Mouse (Mus musculus) thymus, adult 2 months (tissue): ENCODE data around the gene Car5b. TPM values are rescaled to one million over a fixed set of nuclear protein-coding genes. Genes with fewer than 3 reads are reported as not detected.

Source experiments
- DNase-seq: peaks from one replicate; pipeline ENCODE4 v3.0.0; 2021
- H3K27ac ChIP-seq: fragments of 200-500 bp; 2 replicates; pipeline ENCODE4 v1.5.1; 2012; ENCODE audit warnings: low read length, control low read depth; ENCODE audit not compliant: control insufficient read depth, insufficient read depth
- H3K27me3 ChIP-seq: fragments of 200-500 bp; 2 replicates; pipeline ENCODE4 v1.6.1; 2012; ENCODE audit warnings: mild to moderate bottlenecking, low read length, moderate library complexity, mixed read lengths; ENCODE audit not compliant: control insufficient read depth, insufficient read depth
- H3K36me3 ChIP-seq: fragments of 200-500 bp; 2 replicates; pipeline ENCODE4 v1.6.1; 2012; ENCODE audit warnings: mild to moderate bottlenecking, low read length, moderate library complexity; ENCODE audit not compliant: control insufficient read depth, insufficient read depth
- H3K4me1 ChIP-seq: fragments of 200-500 bp; replicated peaks from 2 replicates; pipeline ENCODE4 v1.6.1; 2012; ENCODE audit warnings: low read length; ENCODE audit not compliant: control insufficient read depth, insufficient read depth
- H3K4me3 ChIP-seq: fragments of 200-500 bp; 2 replicates; pipeline ENCODE4 v1.5.1; 2012; ENCODE audit warnings: mild to moderate bottlenecking, low read length, control low read depth, moderate library complexity; ENCODE audit not compliant: control insufficient read depth, insufficient read depth
- CTCF ChIP-seq: fragments of 200-500 bp; IDR thresholded peaks from 2 replicates; pipeline ENCODE4 v1.5.1; 2012; ENCODE audit warnings: mild to moderate bottlenecking, control low read depth, low read length, moderate library complexity, borderline replicate concordance; ENCODE audit not compliant: control insufficient read depth, poor library complexity, insufficient read depth; ENCODE audit errors: extremely low read depth
- POLR2A ChIP-seq: fragments of 200-500 bp; IDR thresholded peaks from 2 replicates; pipeline ENCODE4 v1.6.1; 2012; ENCODE audit warnings: mild to moderate bottlenecking, low read length, control low read depth, moderate library complexity; ENCODE audit not compliant: control insufficient read depth, poor library complexity, insufficient read depth; ENCODE audit errors: extremely low read depth
- WGBS: fragments of 180-500 bp; shearing (Covaris S2); methylation state at CpG from one replicate; pipeline ENCODE4 v1.1.7; 2018; 5-methylcytosine and 5-hydroxymethylcytosine counted together
- polyA plus RNA-seq: library from polyadenylated mRNA; depleted of rRNA; stranded (reverse); fragments of >200 nt; gene quantifications from 2 replicates; pipeline ENCODE4 v1.2.3, GENCODE M21; 2012

Gene Car5b
- polyA plus RNA-seq, 1 experiment: 2.7 TPM

GRCm38 (mm10) chrX:164015636-164016035 lies 12.2 kb downstream of the Car5b start:
- Histone ChIP-seq H3K4me1 (no peaks in the 10 kb centered on the region), H3K27ac (no peak overlapping the region), H3K27me3 (no peaks in the 10 kb centered on the region), H3K4me3 (no peak overlapping the region), H3K36me3 (no peaks in the 10 kb centered on the region)
- no peak for DNase-seq
- WGBS: 93% methylated on average over 3 of the region's 3 CpGs
- TF ChIP-seq POLR2A (no peak), CTCF (no peak)

DNA sequence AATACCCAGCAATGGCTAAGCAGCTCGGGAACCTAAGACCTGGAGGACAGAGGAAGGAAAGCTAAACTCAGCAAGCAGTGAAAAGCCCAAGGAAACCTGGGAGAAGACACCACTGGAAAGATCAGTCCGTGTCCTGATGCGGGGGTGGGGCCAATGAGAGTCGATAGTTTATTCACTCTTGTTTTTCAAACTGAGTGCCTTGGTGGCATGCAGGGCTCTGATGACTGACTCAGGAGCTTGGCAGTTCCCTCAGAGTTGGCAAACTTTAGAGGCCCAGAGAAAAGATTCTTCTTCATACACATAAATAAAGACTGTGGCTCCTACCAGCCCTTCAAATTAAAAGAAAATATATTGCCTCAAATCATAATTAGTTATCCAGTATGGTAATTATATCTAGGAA lies 12.8 kb downstream of the Car5b start:
- Histone ChIP-seq H3K27me3 (no peaks in the 10 kb centered on the region), H3K27ac (no peak overlapping the region), H3K4me3 (no peak overlapping the region), H3K36me3 (no peaks in the 10 kb centered on the region), H3K4me1 (no peaks in the 10 kb centered on the region)
- WGBS: 93% methylated on average over 4 of the region's 4 CpGs
- no peak for TF ChIP-seq CTCF
- TF ChIP-seq POLR2A: no peak
- no peak for DNase-seq

GRCm38 (mm10) chrX:164013318-164013717 lies 14.5 kb downstream of the Car5b start:
- TF ChIP-seq POLR2A: no peak
- TF ChIP-seq CTCF: no peak
- DNase-seq: no peak
- Histone ChIP-seq H3K4me1 (no peaks in the 10 kb centered on the region), H3K36me3 (no peaks in the 10 kb centered on the region), H3K27ac (no peak overlapping the region), H3K27me3 (no peaks in the 10 kb centered on the region), H3K4me3 (no peak overlapping the region)
- WGBS: 53% methylated on average over 2 of the region's 2 CpGs

DNA sequence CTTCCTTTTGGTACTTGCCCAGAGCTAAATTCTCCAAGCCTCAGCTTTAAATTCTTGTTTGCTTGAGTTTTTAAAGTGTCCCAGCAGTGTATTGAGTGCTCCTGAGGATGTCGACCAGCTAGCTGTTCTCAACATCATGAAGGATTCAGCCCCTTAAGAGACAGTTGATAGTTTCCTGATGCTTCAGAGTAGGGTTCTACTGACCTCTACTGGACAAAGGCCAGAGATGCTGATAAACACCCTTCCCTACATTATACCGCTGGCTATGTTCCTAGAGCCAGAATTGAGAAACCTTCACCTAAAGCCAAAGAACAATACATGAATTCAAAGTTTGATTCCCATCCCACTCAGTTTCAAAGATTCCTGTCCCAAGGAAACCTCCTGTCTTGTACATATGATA lies 23.0 kb downstream of the Car5b start:
- TF ChIP-seq POLR2A (no peak), CTCF (no peak)
- WGBS: 47% methylated on average over 2 of the region's 2 CpGs
- DNase-seq: no peak

DNA sequence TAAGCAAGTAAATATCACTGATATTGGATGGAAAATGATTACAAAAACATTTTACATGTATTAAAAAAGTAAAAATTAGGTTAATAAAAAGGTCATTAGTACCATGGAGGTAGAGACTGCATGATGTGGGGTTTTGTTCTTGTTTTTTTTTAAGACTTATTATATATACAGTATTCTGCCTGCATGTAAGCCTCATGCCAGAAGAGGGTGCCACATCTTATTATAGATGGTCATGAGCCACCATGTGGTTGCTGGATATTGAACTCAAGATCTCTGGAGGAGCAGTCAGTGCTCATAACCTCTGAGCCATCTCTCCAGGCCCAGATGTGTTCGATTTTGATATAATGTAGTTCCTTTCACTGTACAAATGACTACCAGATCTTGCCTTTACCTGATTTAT lies 27.9 kb downstream of the Car5b start:
- Histone ChIP-seq H3K27ac (no peak overlapping the region), H3K4me1 (no peaks in the 10 kb centered on the region), H3K36me3 (no peaks in the 10 kb centered on the region), H3K4me3 (no peak overlapping the region), H3K27me3 (no peaks in the 10 kb centered on the region)
- DNase-seq: no peak
- TF ChIP-seq CTCF (no peak), POLR2A (no peak)
- 80% methylated on average over 1 of the region's 1 CpGs for WGBS

More for the DNA sequence above, 23.0 kb downstream of the Car5b start:
- no peaks in the 10 kb centered on the region for H3K27me3 ChIP-seq
- no peak overlapping the region for H3K4me3 ChIP-seq
- no peak overlapping the region for H3K27ac ChIP-seq
- H3K36me3 ChIP-seq: no peaks in the 10 kb centered on the region
- H3K4me1 ChIP-seq: no peaks in the 10 kb centered on the region

DNA sequence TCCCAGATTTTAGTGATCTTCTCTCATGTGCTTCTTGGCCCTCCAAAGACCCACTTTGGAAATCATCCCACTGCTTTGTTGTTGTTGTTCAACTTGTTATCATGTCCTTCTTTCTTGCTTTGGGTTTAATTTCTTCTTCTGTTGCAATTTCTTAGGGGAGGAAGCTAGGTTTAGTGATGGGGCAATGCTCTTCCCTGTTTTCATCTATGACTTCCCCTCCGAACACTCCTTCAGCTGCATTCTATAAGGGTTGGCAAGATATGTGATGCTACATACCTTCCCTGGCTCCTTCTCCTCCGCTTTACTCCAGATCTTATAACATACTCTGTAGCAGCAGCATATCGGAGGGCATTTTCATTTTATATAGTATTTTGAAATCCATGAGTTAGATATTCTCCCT lies 31.0 kb downstream of the Car5b start:
- Histone ChIP-seq H3K36me3 (no peaks in the 10 kb centered on the region), H3K27ac (no peak overlapping the region), H3K4me3 (no peak overlapping the region), H3K27me3 (no peaks in the 10 kb centered on the region), H3K4me1 (no peaks in the 10 kb centered on the region)
- TF ChIP-seq CTCF: no peak
- TF ChIP-seq POLR2A: no peak
- 97% methylated on average over 3 of the region's 3 CpGs for WGBS
- no peak for DNase-seq

GRCm38 (mm10) chrX:163987718-163988374 lies 40.0 kb downstream of the Car5b start:
- Histone ChIP-seq H3K36me3 (no peaks in the 10 kb centered on the region), H3K4me3 (no peak overlapping the region), H3K27me3 (no peaks in the 10 kb centered on the region), H3K27ac (no peak overlapping the region), H3K4me1 (no peaks in the 10 kb centered on the region)
- WGBS: 35% methylated on average over 3 of the region's 3 CpGs
- no peak for TF ChIP-seq POLR2A
- no peak for TF ChIP-seq CTCF
- DNase-seq: no peak
